Mouse (Mus musculus): Measurements from ENCODE around the gene Cptp.

- TF ChIP-seq CTCF (IDR thresholded peaks at IDR 0.05; ENCODE audit: control insufficient read depth, insufficient read depth, low read length) (no peak), POLR2A (IDR thresholded peaks at IDR 0.05; ENCODE audit: borderline replicate concordance, control insufficient read depth, low read depth, low read length) (no peak)
Measured at GRCm38 (mm10) chr4:155830596-155830995, 38.6 kb downstream of the Cptp start.

All from bone marrow, adult 2 months (tissue).